Mouse (Mus musculus): Measurements from ENCODE around the gene Tbxas1.

Tbxas1 gene

GRCm38 (mm10) chr6:38923450-38923849, 48.2 kb downstream of the Tbxas1 start:
- no peak for DNase-seq (ENCODE audit: low spot score)

- DNase-seq (ENCODE audit: low spot score), result no peak
Measured at GRCm38 (mm10) chr6:38923870-38924817, 48.9 kb downstream of the Tbxas1 start.

- no peak for DNase-seq (ENCODE audit: low spot score)
Measured at GRCm38 (mm10) chr6:38925719-38926118, 50.5 kb downstream of the Tbxas1 start.

- no peak for DNase-seq (ENCODE audit: low spot score)
Measured at GRCm38 (mm10) chr6:38926135-38926962, 51.1 kb downstream of the Tbxas1 start.

- DNase-seq (ENCODE audit: low spot score), result no peak
Measured at GRCm38 (mm10) chr6:38926963-38927361, 51.8 kb downstream of the Tbxas1 start.

- no peak for DNase-seq (ENCODE audit: low spot score)
Measured at GRCm38 (mm10) chr6:38928489-38928888, 53.3 kb downstream of the Tbxas1 start.

- no peak for DNase-seq (ENCODE audit: low spot score)
Measured at GRCm38 (mm10) chr6:38936009-38936408, 60.8 kb downstream of the Tbxas1 start.

GRCm38 (mm10) chr6:38938421-38938820, 63.2 kb downstream of the Tbxas1 start:
- no peak for DNase-seq (ENCODE audit: low spot score)

GRCm38 (mm10) chr6:38939096-38939495, 63.9 kb downstream of the Tbxas1 start:
- no peak for DNase-seq (ENCODE audit: low spot score)

GRCm38 (mm10) chr6:38941016-38941415, 65.8 kb downstream of the Tbxas1 start:
- DNase-seq (ENCODE audit: low spot score), result no peak

GRCm38 (mm10) chr6:38942771-38943170, 67.6 kb downstream of the Tbxas1 start:
- DNase-seq (ENCODE audit: low spot score), result no peak

GRCm38 (mm10) chr6:38944392-38944791, 69.2 kb downstream of the Tbxas1 start:
- DNase-seq (ENCODE audit: low spot score), result no peak

GRCm38 (mm10) chr6:38944826-38945225, 69.6 kb downstream of the Tbxas1 start:
- no peak for DNase-seq (ENCODE audit: low spot score)

GRCm38 (mm10) chr6:38945681-38946080, 70.5 kb downstream of the Tbxas1 start:
- no peak for DNase-seq (ENCODE audit: low spot score)

- no peak for DNase-seq (ENCODE audit: low spot score)
Measured at GRCm38 (mm10) chr6:38947282-38947681, 72.1 kb downstream of the Tbxas1 start.

- DNase-seq (ENCODE audit: low spot score), result no peak
Measured at GRCm38 (mm10) chr6:38949683-38950161, 74.5 kb downstream of the Tbxas1 start.

GRCm38 (mm10) chr6:38950341-38950740, 75.1 kb downstream of the Tbxas1 start:
- no peak for DNase-seq (ENCODE audit: low spot score)

- no peak for DNase-seq (ENCODE audit: low spot score)
Measured at GRCm38 (mm10) chr6:38950838-38951237, 75.6 kb downstream of the Tbxas1 start.

- DNase-seq (ENCODE audit: low spot score), result no peak
Measured at GRCm38 (mm10) chr6:38956641-38957040, 81.4 kb downstream of the Tbxas1 start.

- no peak for DNase-seq (ENCODE audit: low spot score)
Measured at GRCm38 (mm10) chr6:38957246-38957645, 82.0 kb downstream of the Tbxas1 start.

GRCm38 (mm10) chr6:38959502-38959901, 84.3 kb downstream of the Tbxas1 start:
- no peak for DNase-seq (ENCODE audit: low spot score)

GRCm38 (mm10) chr6:38960367-38960766, 85.2 kb downstream of the Tbxas1 start:
- DNase-seq (ENCODE audit: low spot score), result no peak

Data from layer of hippocampus, adult 9-10 months (tissue).